Mouse (Mus musculus) kidney, embryonic 15.5 days (tissue): ENCODE measurements at regions not wholly inside any gene's neighbourhood (a gene's known extent, or its start where the extent isn't known, plus 50 kb on each side); places are given as distances from the start of the nearest gene placed in this dataset.
A peak's percentile ranks its signal among the peaks of the same experiment; 100 is the strongest.

Experiments
- ATAC-seq: fragments of 200-750 bp; cut with Nextera tagmentation; replicated peaks from 2 replicates; pipeline ENCODE4 v1.8.0; 2017; ENCODE audit warnings: moderate TSS enrichment; ENCODE audit not compliant: low FRiP score
- H3K27ac ChIP-seq: fragments of 300-500 bp; sonication (generic); 2 replicates; pipeline ENCODE4 v1.5.1; 2015; ENCODE audit warnings: mild to moderate bottlenecking, inconsistent platforms
- H3K27me3 ChIP-seq: fragments of 300-500 bp; sonication (generic); 2 replicates; pipeline ENCODE4 v1.6.1; 2015; ENCODE audit warnings: inconsistent platforms
- H3K36me3 ChIP-seq: fragments of 300-500 bp; sonication (generic); 2 replicates; pipeline ENCODE4 v1.6.1; 2015; ENCODE audit warnings: inconsistent platforms
- H3K4me1 ChIP-seq: fragments of 300-500 bp; sonication (generic); 2 replicates; pipeline ENCODE4 v1.6.1; 2015; ENCODE audit warnings: inconsistent platforms
- H3K4me2 ChIP-seq: fragments of 300-500 bp; sonication (generic); 2 replicates; pipeline ENCODE4 v1.6.1; 2015; ENCODE audit warnings: moderate library complexity, mild to moderate bottlenecking, inconsistent platforms
- H3K4me3 ChIP-seq: fragments of 300-500 bp; sonication (generic); replicated peaks from 2 replicates; pipeline ENCODE4 v1.5.1; 2015; ENCODE audit warnings: mild to moderate bottlenecking, inconsistent platforms
- H3K9ac ChIP-seq: fragments of 300-500 bp; sonication (generic); 2 replicates; pipeline ENCODE4 v1.6.1; 2015; ENCODE audit warnings: mild to moderate bottlenecking, inconsistent platforms
- H3K9me3 ChIP-seq: fragments of 300-500 bp; sonication (generic); replicated peaks from 2 replicates; pipeline ENCODE4 v1.6.1; 2016; ENCODE audit warnings: inconsistent platforms
- WGBS: fragments of 180-500 bp; shearing (Covaris S2); methylation state at CpG from one replicate; pipeline ENCODE4 v1.1.7; 2015; ENCODE audit warnings: mixed read lengths; 5-methylcytosine and 5-hydroxymethylcytosine counted together

DNA sequence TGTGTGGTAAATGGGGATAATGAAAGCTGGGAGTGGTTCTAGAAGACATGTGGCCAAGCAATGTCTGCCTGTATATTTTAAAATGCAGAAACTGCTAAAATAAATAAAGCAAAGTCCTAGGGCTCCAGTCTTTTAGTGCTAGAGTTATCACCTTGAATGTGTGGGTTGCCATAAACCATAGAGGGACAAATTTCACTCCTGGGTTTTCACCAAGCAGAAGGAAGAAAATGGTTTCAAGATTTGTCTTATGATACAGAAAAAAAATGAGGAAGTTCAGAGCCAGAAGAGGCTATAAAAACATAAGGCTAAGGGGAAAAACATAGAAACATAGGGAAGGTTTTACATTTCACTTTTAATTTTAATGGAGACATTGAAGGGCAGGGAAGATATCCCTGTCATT, 276.1 kb upstream of the 2610001J05Rik start:
- Histone ChIP-seq H3K27me3 (no peaks in the 10 kb centered on the region), H3K9me3 (no peaks in the 10 kb centered on the region), H3K9ac (no peak overlapping the region), H3K36me3 (no peaks in the 10 kb centered on the region), H3K4me2 (no peak overlapping the region), H3K27ac (no peak overlapping the region), H3K4me1 (no peaks in the 10 kb centered on the region), H3K4me3 (no peak overlapping the region)
- no peak for ATAC-seq

DNA sequence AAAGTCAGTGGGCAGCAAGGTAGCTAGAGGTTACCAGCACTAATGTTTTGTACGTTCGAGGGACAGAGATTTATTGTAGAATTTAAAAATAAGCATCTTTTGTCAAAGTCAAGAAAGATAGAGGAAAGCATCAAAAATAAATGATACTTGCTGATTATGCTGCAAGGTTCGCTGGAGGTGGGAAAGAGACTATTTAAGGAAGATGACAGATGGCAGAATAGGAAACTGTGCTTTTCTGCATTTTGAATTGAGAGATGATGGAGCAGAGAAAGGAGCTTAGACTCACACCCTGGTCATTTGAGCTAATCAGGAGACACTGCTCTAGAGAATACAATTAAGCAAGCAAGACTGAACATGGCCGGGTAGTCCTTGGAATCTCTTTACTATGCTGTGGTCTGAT, 275.1 kb upstream of the 2610001J05Rik start:
- Histone ChIP-seq H3K27me3 (no peaks in the 10 kb centered on the region), H3K4me2 (no peak overlapping the region), H3K4me3 (no peak overlapping the region), H3K9ac (no peak overlapping the region), H3K36me3 (no peaks in the 10 kb centered on the region), H3K9me3 (no peaks in the 10 kb centered on the region), H3K27ac (no peak overlapping the region), H3K4me1 (no peaks in the 10 kb centered on the region)
- 82% methylated on average over 4 of the region's 4 CpGs for WGBS
- ATAC-seq = no peak

DNA sequence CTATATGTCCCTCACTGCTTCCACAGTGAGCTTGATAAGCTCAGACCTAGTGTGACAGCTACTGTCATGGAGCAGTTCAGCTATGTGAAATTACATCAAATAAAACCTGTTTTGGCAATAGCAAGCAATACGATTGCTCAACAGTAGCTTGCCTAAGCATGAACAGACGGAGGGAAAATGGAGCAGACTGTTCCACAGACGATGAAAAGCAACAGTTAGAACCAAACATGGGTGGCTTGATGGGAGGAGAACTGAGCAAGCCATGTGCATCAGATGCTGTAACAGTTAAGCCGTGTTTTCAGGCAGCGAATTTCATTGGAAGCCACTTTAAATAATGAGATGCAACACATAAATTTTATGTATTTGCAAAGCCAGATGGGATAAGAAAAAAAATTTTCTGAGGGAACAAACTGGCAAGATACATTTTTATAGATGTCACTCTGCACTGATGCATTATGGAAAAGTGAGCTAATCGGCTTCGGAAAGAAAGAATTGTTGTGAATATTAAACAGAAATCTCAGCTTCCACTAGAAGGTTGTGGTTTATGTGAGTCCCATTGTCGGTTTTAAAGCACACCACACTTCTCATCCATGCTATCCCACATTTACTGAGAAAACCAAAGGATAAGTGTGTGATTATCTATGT, 270.9 kb upstream of the 2610001J05Rik start:
- H3K9ac ChIP-seq = no peak overlapping the region
- H3K4me3 ChIP-seq = no peak overlapping the region
- no peak overlapping the region for H3K27ac ChIP-seq
- no peaks in the 10 kb centered on the region for H3K4me1 ChIP-seq
- 0 out of 2 replicates have a peak, but pooled peaks cover 3% of the 10 kb centered on the region for H3K9me3 ChIP-seq
- no peaks in the 10 kb centered on the region for H3K27me3 ChIP-seq
- H3K36me3 ChIP-seq = no peaks in the 10 kb centered on the region
- no peak overlapping the region for H3K4me2 ChIP-seq
- ATAC-seq = no peak
- WGBS = 84% methylated on average over 8 of the region's 8 CpGs

DNA sequence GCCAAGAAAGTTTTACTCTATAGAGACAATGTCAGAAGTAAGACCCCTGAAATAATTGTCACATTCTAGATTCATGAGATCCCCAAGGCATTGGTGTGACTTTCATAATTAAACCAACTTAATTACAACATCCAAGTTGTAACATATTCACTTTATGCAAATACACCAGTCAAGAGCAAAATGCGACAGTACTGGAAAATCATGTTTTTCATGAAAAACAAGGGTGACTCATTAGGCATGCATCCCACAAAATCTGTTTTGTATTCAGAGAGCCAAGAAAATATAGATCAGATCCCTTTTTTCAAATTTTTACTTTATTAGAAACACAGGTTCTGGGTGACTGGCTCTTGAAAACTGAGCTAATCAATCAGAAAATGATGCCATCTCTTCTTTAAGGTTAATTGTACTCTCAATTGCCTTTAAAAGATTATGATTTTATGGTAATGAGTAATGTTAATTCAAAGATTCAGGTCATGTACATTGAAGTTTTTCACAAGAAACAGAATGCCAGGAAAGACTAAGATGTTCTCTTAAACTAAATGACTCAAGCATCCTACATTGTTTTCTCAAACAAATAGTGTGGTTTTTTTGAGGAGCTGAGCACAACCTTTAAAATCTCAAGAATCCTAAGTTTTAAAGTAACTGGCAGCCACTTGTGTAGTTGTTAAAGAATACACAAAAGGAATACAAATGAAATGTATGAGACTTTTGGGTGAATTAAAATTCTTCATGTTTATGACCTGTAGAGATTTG, 259.2 kb upstream of the 2610001J05Rik start:
- H3K4me2 ChIP-seq = no peak overlapping the region
- H3K36me3 ChIP-seq = no peaks in the 10 kb centered on the region
- no peaks in the 10 kb centered on the region for H3K9me3 ChIP-seq
- H3K27ac ChIP-seq = no peak overlapping the region
- 91% methylated on average over 1 of the region's 1 CpGs for WGBS
- no peaks in the 10 kb centered on the region for H3K27me3 ChIP-seq
- no peak for ATAC-seq
- no peak overlapping the region for H3K9ac ChIP-seq
- H3K4me1 ChIP-seq = no peaks in the 10 kb centered on the region
- no peak overlapping the region for H3K4me3 ChIP-seq

DNA sequence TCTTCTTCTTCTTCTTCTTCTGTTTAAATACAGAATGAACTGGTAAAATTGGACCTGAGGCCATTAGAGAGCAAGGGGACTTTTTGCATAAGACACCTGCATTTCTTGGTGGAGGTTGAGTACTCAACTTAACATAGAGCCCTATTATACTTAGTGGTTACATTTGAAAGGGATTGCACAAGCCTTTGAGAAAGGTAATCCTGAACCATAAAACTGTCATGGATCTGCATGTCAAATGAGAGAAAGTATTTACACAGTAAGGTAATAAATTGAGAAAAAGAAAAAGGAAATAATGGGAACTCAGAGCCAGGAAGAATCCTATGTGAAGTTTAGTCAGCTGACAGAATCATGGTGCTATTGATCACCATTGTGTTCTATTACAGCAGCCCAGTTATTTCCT, 258.1 kb upstream of the 2610001J05Rik start:
- Histone ChIP-seq H3K36me3 (no peaks in the 10 kb centered on the region), H3K27ac (no peak overlapping the region), H3K4me1 (no peaks in the 10 kb centered on the region), H3K27me3 (no peaks in the 10 kb centered on the region), H3K9ac (no peak overlapping the region), H3K9me3 (no peaks in the 10 kb centered on the region), H3K4me2 (no peak overlapping the region), H3K4me3 (no peak overlapping the region)
- ATAC-seq = no peak

DNA sequence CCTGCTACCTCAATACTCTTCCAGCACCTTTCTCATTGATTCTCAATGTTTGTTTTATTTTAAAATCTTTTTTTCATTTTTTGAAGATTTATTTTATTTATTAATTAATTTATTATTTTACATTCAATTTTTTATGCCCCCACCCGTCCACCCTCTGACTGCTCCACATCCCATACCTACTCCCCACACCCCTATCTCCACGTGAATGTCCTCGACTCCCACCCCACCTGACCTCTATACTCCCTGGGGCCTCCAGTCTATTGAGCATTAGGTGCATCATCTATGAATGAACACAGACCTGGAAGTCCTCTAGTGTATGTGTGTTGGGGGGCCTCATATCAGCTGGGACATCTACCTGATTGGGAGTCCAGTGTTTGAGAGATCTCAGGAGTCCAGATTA, 251.0 kb upstream of the 2610001J05Rik start:
- no peak for ATAC-seq
- H3K9me3 ChIP-seq = no peaks in the 10 kb centered on the region
- H3K27me3 ChIP-seq = no peaks in the 10 kb centered on the region
- H3K36me3 ChIP-seq = no peaks in the 10 kb centered on the region
- no peak overlapping the region for H3K4me3 ChIP-seq
- H3K4me2 ChIP-seq = no peak overlapping the region
- no peaks in the 10 kb centered on the region for H3K4me1 ChIP-seq
- no peak overlapping the region for H3K9ac ChIP-seq
- 79% methylated on average over 3 of the region's 3 CpGs for WGBS
- no peak overlapping the region for H3K27ac ChIP-seq

DNA sequence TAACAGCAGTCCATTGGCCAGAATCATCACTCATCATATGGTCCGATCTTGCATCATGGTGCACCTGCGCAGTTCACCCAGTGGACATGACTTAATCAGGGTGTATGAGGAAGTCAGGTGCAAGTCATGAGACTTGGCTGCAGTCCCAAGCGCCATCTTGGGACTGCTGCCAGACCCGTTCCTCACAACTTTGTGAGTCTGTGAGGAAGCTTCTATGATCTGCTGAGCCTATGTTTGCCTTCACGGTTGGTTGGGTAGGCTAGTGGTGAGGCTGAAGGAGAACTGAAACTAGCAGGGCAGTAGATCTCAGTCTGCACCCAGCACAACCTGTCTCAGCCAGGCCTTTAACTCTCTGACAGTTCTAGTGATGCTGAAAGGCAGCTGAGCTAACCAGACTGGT, 250.2 kb upstream of the 2610001J05Rik start:
- Histone ChIP-seq H3K9me3 (no peaks in the 10 kb centered on the region), H3K9ac (no peak overlapping the region), H3K4me1 (no peaks in the 10 kb centered on the region), H3K4me3 (no peak overlapping the region), H3K4me2 (no peak overlapping the region), H3K27me3 (no peaks in the 10 kb centered on the region), H3K27ac (no peak overlapping the region), H3K36me3 (no peaks in the 10 kb centered on the region)
- whole genome bisulfite sequencing = 90% methylated on average over 5 of the region's 5 CpGs
- ATAC-seq = no peak

DNA sequence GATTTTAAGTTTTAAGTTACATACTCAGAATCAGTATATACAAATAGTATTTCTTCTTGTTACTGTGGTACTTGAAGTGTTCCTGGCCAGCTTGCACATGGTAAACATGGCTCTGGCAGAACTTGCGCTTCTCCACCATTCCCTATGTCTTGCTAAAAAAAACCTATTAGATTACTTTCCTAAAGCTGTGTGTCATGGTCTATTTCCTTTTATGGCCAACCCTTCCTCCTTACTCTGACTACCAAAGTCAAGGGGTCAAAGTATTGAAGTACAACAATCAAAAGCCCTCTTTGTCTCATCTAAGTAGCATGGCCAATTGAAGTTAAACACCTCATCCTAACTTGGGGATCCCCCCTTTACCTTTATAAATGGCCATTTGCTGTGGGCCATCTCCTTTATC, 223.6 kb upstream of the 2610001J05Rik start:
- Histone ChIP-seq H3K27ac (no peak overlapping the region), H3K4me3 (no peak overlapping the region), H3K4me1 (no peaks in the 10 kb centered on the region), H3K9me3 (no peaks in the 10 kb centered on the region), H3K9ac (no peak overlapping the region), H3K4me2 (no peak overlapping the region), H3K27me3 (no peaks in the 10 kb centered on the region), H3K36me3 (no peaks in the 10 kb centered on the region)
- WGBS = 51% methylated on average over 1 of the region's 1 CpGs
- ATAC-seq = peak; percentile 62

DNA sequence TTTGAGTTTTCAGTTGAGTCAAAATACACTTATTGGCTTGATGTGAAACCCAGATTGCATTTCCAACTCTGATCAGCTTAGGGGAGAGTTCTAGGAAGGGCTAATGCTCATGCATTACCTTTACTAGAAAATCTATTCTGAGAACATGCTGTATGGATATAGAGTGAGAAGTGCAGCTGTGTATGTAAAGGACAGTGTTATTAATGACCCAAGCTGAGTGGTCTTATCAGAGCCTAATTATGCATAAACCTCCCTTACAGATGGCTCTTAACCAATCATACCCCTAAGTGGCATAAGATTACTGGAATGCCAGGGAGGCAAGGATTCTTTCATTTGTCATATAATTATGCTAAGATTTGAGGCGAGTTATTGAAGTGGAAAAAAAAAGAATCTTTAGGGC, 210.6 kb upstream of the 2610001J05Rik start:
- ATAC-seq = no peak

DNA sequence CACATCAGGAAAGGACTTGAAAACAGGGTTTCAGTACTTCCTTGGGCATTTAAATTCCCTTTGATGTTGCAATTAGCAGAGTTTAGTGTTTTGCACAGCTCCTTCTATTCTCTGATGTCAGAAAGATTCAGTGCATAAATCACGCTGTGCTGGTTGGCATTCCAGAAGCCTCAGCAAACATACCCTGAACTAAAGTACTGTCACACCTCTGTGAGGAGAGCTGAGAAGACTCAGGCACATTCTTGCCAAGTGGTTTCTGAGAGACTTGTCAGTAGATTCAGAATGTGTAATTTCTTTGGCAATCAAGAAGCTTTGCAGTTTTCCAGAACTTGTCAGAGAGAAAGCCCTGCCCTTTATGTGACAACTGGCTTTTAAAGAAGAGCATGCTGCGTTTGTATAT, 192.4 kb upstream of the 2610001J05Rik start:
- Histone ChIP-seq H3K27ac (no peak overlapping the region), H3K36me3 (no peaks in the 10 kb centered on the region), H3K9me3 (no peaks in the 10 kb centered on the region), H3K27me3 (no peaks in the 10 kb centered on the region), H3K4me3 (no peak overlapping the region), H3K4me1 (no peaks in the 10 kb centered on the region), H3K9ac (no peak overlapping the region), H3K4me2 (no peak overlapping the region)
- 67% methylated on average over 2 of the region's 2 CpGs for WGBS
- ATAC-seq = no peak

More for the DNA sequence above, 210.6 kb upstream of the 2610001J05Rik start:
- Histone ChIP-seq H3K9ac (no peak overlapping the region), H3K9me3 (no peaks in the 10 kb centered on the region), H3K27ac (no peak overlapping the region), H3K4me1 (no peaks in the 10 kb centered on the region), H3K4me3 (no peak overlapping the region), H3K4me2 (no peak overlapping the region), H3K36me3 (no peaks in the 10 kb centered on the region), H3K27me3 (no peaks in the 10 kb centered on the region)
- 69% methylated on average over 1 of the region's 1 CpGs for WGBS

DNA sequence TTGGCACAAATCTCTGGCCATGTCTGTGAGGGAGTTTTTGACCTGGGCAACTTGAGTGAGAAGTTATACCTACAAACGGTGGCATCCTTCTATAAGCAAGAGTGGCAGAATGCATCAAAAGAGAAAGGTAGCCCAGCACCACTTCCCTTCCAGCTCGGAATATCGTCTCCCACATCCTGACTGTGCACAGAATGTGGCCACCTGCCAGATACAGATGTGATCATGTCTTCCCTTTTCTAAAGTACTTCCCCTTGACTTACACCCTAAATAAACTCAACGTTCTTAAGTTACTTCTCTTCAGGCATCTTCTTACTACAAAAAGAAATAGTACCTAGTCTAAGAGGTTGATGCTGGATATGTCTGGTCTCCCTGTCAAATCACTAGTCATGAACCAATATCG, 175.2 kb upstream of the 2610001J05Rik start:
- Histone ChIP-seq H3K36me3 (no peaks in the 10 kb centered on the region), H3K4me1 (no peaks in the 10 kb centered on the region), H3K9ac (no peak overlapping the region), H3K27me3 (no peaks in the 10 kb centered on the region), H3K4me3 (no peak overlapping the region), H3K27ac (no peak overlapping the region), H3K4me2 (no peak overlapping the region), H3K9me3 (no peaks in the 10 kb centered on the region)
- 82% methylated on average over 5 of the region's 5 CpGs for WGBS
- ATAC-seq = no peak

DNA sequence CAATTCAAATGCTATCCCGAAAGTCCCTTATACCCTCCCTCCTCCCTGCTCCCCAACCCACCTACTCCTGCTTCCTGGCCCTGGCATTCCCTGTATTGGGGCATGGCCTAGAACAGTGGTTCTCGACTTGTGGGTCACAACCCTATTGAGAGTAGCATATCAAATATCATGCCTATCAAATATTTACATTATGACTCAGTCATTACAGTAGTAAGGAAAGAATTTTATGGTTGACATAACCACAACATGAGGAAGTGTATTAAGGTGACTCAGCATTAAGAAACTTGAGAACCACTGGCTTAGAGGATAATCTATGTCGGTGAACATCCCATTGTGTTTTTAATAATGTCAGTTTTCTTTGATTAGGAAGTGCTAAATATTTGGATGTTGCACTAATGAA, 173.3 kb upstream of the 2610001J05Rik start:
- WGBS = 83% methylated on average over 3 of the region's 3 CpGs
- ATAC-seq = no peak

DNA sequence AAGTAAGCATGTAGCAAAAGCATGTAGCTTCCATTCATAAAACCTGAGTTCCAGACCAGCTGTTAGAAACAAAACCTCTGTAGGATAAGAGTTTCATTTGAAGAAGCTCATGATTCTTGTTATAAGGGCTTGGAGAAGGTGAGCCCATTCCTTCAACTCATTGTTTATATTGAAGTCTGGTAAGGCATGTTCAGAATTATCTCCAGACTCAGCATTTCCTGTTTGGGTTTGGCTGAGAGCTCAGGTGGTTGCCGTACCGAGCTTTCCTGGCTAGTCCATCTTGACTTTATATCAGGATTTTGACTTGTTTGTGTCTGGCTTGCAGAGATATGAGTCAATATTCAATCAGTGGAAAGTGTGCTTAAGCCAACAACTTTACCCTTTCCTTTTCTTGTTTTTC, 154.6 kb upstream of the 2610001J05Rik start:
- Histone ChIP-seq H3K27me3 (no peaks in the 10 kb centered on the region), H3K4me3 (no peak overlapping the region), H3K36me3 (no peaks in the 10 kb centered on the region), H3K9me3 (no peaks in the 10 kb centered on the region), H3K9ac (no peak overlapping the region), H3K4me2 (no peak overlapping the region), H3K27ac (no peak overlapping the region), H3K4me1 (no peaks in the 10 kb centered on the region)
- 66% methylated on average over 2 of the region's 2 CpGs for WGBS
- ATAC-seq = no peak

More for the DNA sequence above, 173.3 kb upstream of the 2610001J05Rik start:
- H3K9me3 ChIP-seq = no peaks in the 10 kb centered on the region
- H3K27ac ChIP-seq = no peak overlapping the region
- H3K27me3 ChIP-seq = no peaks in the 10 kb centered on the region
- no peaks in the 10 kb centered on the region for H3K4me1 ChIP-seq
- H3K36me3 ChIP-seq = no peaks in the 10 kb centered on the region
- no peak overlapping the region for H3K4me3 ChIP-seq
- H3K9ac ChIP-seq = no peak overlapping the region
- H3K4me2 ChIP-seq = no peak overlapping the region
